Mouse (Mus musculus): Measurements from ENCODE around the gene Lss.

- TF ChIP-seq CTCF (IDR thresholded peaks at IDR 0.05; ENCODE audit: borderline replicate concordance, control insufficient read depth, extremely low read depth, insufficient read depth, low read length, poor library complexity) (no peak), POLR2A (IDR thresholded peaks at IDR 0.05; ENCODE audit: control insufficient read depth, extremely low read depth, insufficient read depth, low read length, poor library complexity) (no peak)
Observed at GRCm38 (mm10) chr10:76537619-76538018, 6.2 kb downstream of the Lss start.

Data from thymus, adult 2 months (tissue).